Mouse (Mus musculus): ENCODE results near the gene Hdac4. TPM values are rescaled to one million over a fixed set of nuclear protein-coding genes. Genes with fewer than 3 reads are reported as not detected.

Hdac4 gene
- polyA plus RNA-seq, 1 experiment from 2014 or later: 32.7 TPM

- ATAC-seq (ENCODE audit: insufficient read depth, low FRiP score, low TSS enrichment): no peak
- Histone ChIP-seq H3K4me3 (ENCODE audit: low read depth, low read length) (no peak overlapping the region), H3K4me1 (ENCODE audit: control insufficient read depth, insufficient read depth, low read length) (no peaks in the 10 kb centered on the region), H3K4me2 (ENCODE audit: low read depth) (no peak overlapping the region), H3K36me3 (ENCODE audit: control insufficient read depth, insufficient read depth, low read length) (0 out of 2 replicates have a peak, but pooled peaks cover 2% of the 10 kb centered on the region), H3K9ac (ENCODE audit: low read length) (no peak overlapping the region), H3K27me3 (ENCODE audit: control insufficient read depth, insufficient read depth, low read length) (no peaks in the 10 kb centered on the region), H3K27ac (ENCODE audit: low read depth, low read length) (no peak overlapping the region), H3K9me3 (ENCODE audit: control insufficient read depth, low read length) (no peaks in the 10 kb centered on the region)
- no peak for DNase-seq (ENCODE audit: low spot score)
These were observed 181.0 kb downstream of the Hdac4 start for GRCm38 (mm10) chr1:92014496-92014895.

GRCm38 (mm10) chr1:92006666-92007065 is 188.8 kb downstream of the Hdac4 start:
- Histone ChIP-seq H3K27me3 (ENCODE audit: control insufficient read depth, insufficient read depth, low read length) (no peaks in the 10 kb centered on the region), H3K4me3 (ENCODE audit: low read depth, low read length) (no peak overlapping the region), H3K4me1 (ENCODE audit: control insufficient read depth, insufficient read depth, low read length) (no peaks in the 10 kb centered on the region), H3K4me2 (ENCODE audit: low read depth) (no peak overlapping the region), H3K9ac (ENCODE audit: low read length) (no peak overlapping the region), H3K36me3 (ENCODE audit: control insufficient read depth, insufficient read depth, low read length) (no peaks in the 10 kb centered on the region), H3K9me3 (ENCODE audit: control insufficient read depth, low read length) (no peaks in the 10 kb centered on the region), H3K27ac (ENCODE audit: low read depth, low read length) (no peak overlapping the region)
- WGBS: 55% methylated on average over 1 of the region's 1 CpGs
- DNase-seq (ENCODE audit: low spot score) (no peak), ATAC-seq (ENCODE audit: insufficient read depth, low FRiP score, low TSS enrichment) (no peak)

GRCm38 (mm10) chr1:92005617-92005940 is 189.9 kb downstream of the Hdac4 start:
- H3K9me3 ChIP-seq (ENCODE audit: control insufficient read depth, low read length): no peaks in the 10 kb centered on the region
- ATAC-seq (ENCODE audit: insufficient read depth, low FRiP score, low TSS enrichment) (no peak), DNase-seq (ENCODE audit: low spot score) (no peak)

GRCm38 (mm10) chr1:92004906-92005616 is 190.4 kb downstream of the Hdac4 start:
- 83% methylated on average over 8 of the region's 8 CpGs for WGBS

More at GRCm38 (mm10) chr1:92005617-92005940, 189.9 kb downstream of the Hdac4 start:
- Histone ChIP-seq H3K4me1 (ENCODE audit: control insufficient read depth, insufficient read depth, low read length) (no peaks in the 10 kb centered on the region), H3K4me3 (ENCODE audit: low read depth, low read length) (no peak overlapping the region), H3K9ac (ENCODE audit: low read length) (no peak overlapping the region), H3K27me3 (ENCODE audit: control insufficient read depth, insufficient read depth, low read length) (no peaks in the 10 kb centered on the region), H3K27ac (ENCODE audit: low read depth, low read length) (no peak overlapping the region), H3K4me2 (ENCODE audit: low read depth) (no peak overlapping the region), H3K36me3 (ENCODE audit: control insufficient read depth, insufficient read depth, low read length) (no peaks in the 10 kb centered on the region)
- 72% methylated on average over 2 of the region's 2 CpGs for WGBS

GRCm38 (mm10) chr1:92004122-92004521 is 191.4 kb downstream of the Hdac4 start:
- Histone ChIP-seq H3K36me3 (ENCODE audit: control insufficient read depth, insufficient read depth, low read length) (no peaks in the 10 kb centered on the region), H3K27me3 (ENCODE audit: control insufficient read depth, insufficient read depth, low read length) (no peaks in the 10 kb centered on the region), H3K4me2 (ENCODE audit: low read depth) (no peak overlapping the region), H3K27ac (ENCODE audit: low read depth, low read length) (no peak overlapping the region), H3K4me1 (ENCODE audit: control insufficient read depth, insufficient read depth, low read length) (no peaks in the 10 kb centered on the region), H3K4me3 (ENCODE audit: low read depth, low read length) (no peak overlapping the region), H3K9me3 (ENCODE audit: control insufficient read depth, low read length) (no peaks in the 10 kb centered on the region), H3K9ac (ENCODE audit: low read length) (no peak overlapping the region)
- 60% methylated on average over 1 of the region's 1 CpGs for WGBS
- ATAC-seq (ENCODE audit: insufficient read depth, low FRiP score, low TSS enrichment): no peak
- no peak for DNase-seq (ENCODE audit: low spot score)

More at GRCm38 (mm10) chr1:92004906-92005616, 190.4 kb downstream of the Hdac4 start:
- DNase-seq (ENCODE audit: low spot score): no peak
- Histone ChIP-seq H3K9me3 (ENCODE audit: control insufficient read depth, low read length) (no peaks in the 10 kb centered on the region), H3K27ac (ENCODE audit: low read depth, low read length) (no peak overlapping the region), H3K27me3 (ENCODE audit: control insufficient read depth, insufficient read depth, low read length) (no peaks in the 10 kb centered on the region), H3K4me1 (ENCODE audit: control insufficient read depth, insufficient read depth, low read length) (no peaks in the 10 kb centered on the region), H3K4me2 (ENCODE audit: low read depth) (no peak overlapping the region), H3K4me3 (ENCODE audit: low read depth, low read length) (no peak overlapping the region), H3K36me3 (ENCODE audit: control insufficient read depth, insufficient read depth, low read length) (no peaks in the 10 kb centered on the region), H3K9ac (ENCODE audit: low read length) (no peak overlapping the region)
- no peak for ATAC-seq (ENCODE audit: insufficient read depth, low FRiP score, low TSS enrichment)

GRCm38 (mm10) chr1:92000226-92000625 is 195.3 kb downstream of the Hdac4 start:
- ATAC-seq (ENCODE audit: insufficient read depth, low FRiP score, low TSS enrichment): no peak
- Histone ChIP-seq H3K4me1 (ENCODE audit: control insufficient read depth, insufficient read depth, low read length) (no peaks in the 10 kb centered on the region), H3K9ac (ENCODE audit: low read length) (no peak overlapping the region), H3K9me3 (ENCODE audit: control insufficient read depth, low read length) (no peaks in the 10 kb centered on the region), H3K36me3 (ENCODE audit: control insufficient read depth, insufficient read depth, low read length) (no peaks in the 10 kb centered on the region), H3K27me3 (ENCODE audit: control insufficient read depth, insufficient read depth, low read length) (no peaks in the 10 kb centered on the region), H3K4me3 (ENCODE audit: low read depth, low read length) (no peak overlapping the region), H3K27ac (ENCODE audit: low read depth, low read length) (no peak overlapping the region), H3K4me2 (ENCODE audit: low read depth) (no peak overlapping the region)
- 93% methylated on average over 2 of the region's 2 CpGs for WGBS
- no peak for DNase-seq (ENCODE audit: low spot score)

- Histone ChIP-seq H3K4me2 (ENCODE audit: low read depth) (no peak overlapping the region), H3K9ac (ENCODE audit: low read length) (no peak overlapping the region), H3K36me3 (ENCODE audit: control insufficient read depth, insufficient read depth, low read length) (peaks cover 9% of the 10 kb centered on the region), H3K27ac (ENCODE audit: low read depth, low read length) (no peak overlapping the region), H3K4me3 (ENCODE audit: low read depth, low read length) (no peak overlapping the region), H3K9me3 (ENCODE audit: control insufficient read depth, low read length) (no peaks in the 10 kb centered on the region), H3K27me3 (ENCODE audit: control insufficient read depth, insufficient read depth, low read length) (no peaks in the 10 kb centered on the region), H3K4me1 (ENCODE audit: control insufficient read depth, insufficient read depth, low read length) (no peaks in the 10 kb centered on the region)
- 77% methylated on average over 9 of the region's 9 CpGs for WGBS
- no peak for ATAC-seq (ENCODE audit: insufficient read depth, low FRiP score, low TSS enrichment)
- DNase-seq (ENCODE audit: low spot score): no peak
These were observed 201.8 kb downstream of the Hdac4 start for GRCm38 (mm10) chr1:91993658-91994165.

GRCm38 (mm10) chr1:91992652-91993051 is 202.8 kb downstream of the Hdac4 start:
- H3K27ac ChIP-seq (ENCODE audit: low read depth, low read length): no peak overlapping the region
- H3K4me1 ChIP-seq (ENCODE audit: control insufficient read depth, insufficient read depth, low read length): no peaks in the 10 kb centered on the region
- no peaks in the 10 kb centered on the region for H3K9me3 ChIP-seq (ENCODE audit: control insufficient read depth, low read length)
- no peak overlapping the region for H3K4me2 ChIP-seq (ENCODE audit: low read depth)
- no peak for DNase-seq (ENCODE audit: low spot score)
- H3K27me3 ChIP-seq (ENCODE audit: control insufficient read depth, insufficient read depth, low read length): no peaks in the 10 kb centered on the region
- H3K36me3 ChIP-seq (ENCODE audit: control insufficient read depth, insufficient read depth, low read length): peaks cover 9% of the 10 kb centered on the region
- 81% methylated on average over 3 of the region's 3 CpGs for WGBS
- no peak overlapping the region for H3K9ac ChIP-seq (ENCODE audit: low read length)
- no peak for ATAC-seq (ENCODE audit: insufficient read depth, low FRiP score, low TSS enrichment)
- no peak overlapping the region for H3K4me3 ChIP-seq (ENCODE audit: low read depth, low read length)

GRCm38 (mm10) chr1:91991597-91991996 is 203.9 kb downstream of the Hdac4 start:
- H3K27ac ChIP-seq (ENCODE audit: low read depth, low read length): no peak overlapping the region
- no peaks in the 10 kb centered on the region for H3K9me3 ChIP-seq (ENCODE audit: control insufficient read depth, low read length)
- H3K4me3 ChIP-seq (ENCODE audit: low read depth, low read length): no peak overlapping the region
- no peaks in the 10 kb centered on the region for H3K27me3 ChIP-seq (ENCODE audit: control insufficient read depth, insufficient read depth, low read length)
- no peak for DNase-seq (ENCODE audit: low spot score)
- no peaks in the 10 kb centered on the region for H3K4me1 ChIP-seq (ENCODE audit: control insufficient read depth, insufficient read depth, low read length)
- ATAC-seq (ENCODE audit: insufficient read depth, low FRiP score, low TSS enrichment): no peak
- H3K9ac ChIP-seq (ENCODE audit: low read length): no peak overlapping the region
- H3K4me2 ChIP-seq (ENCODE audit: low read depth): no peak overlapping the region
- H3K36me3 ChIP-seq (ENCODE audit: control insufficient read depth, insufficient read depth, low read length): peaks cover 12% of the 10 kb centered on the region

All from neural tube, embryonic 11.5 days (tissue).